Mouse (Mus musculus): ENCODE data around the gene Smyd3.

The Smyd3 gene

GRCm38 (mm10) chr1:179231777-179232661 is 285.8 kb downstream of the Smyd3 start:
- in situ Hi-C loops (cut with MboI, MseI) = no loop called here

- in situ Hi-C loops (cut with MboI, MseI) = no loop called here
Observed at GRCm38 (mm10) chr1:179229515-179229914, 288.3 kb downstream of the Smyd3 start.

GRCm38 (mm10) chr1:179220290-179220689 is 297.6 kb downstream of the Smyd3 start:
- in situ Hi-C loops (cut with MboI, MseI) = no loop called here

GRCm38 (mm10) chr1:179218061-179218460 is 299.8 kb downstream of the Smyd3 start:
- in situ Hi-C loops (cut with MboI, MseI) = loop anchor here (10.0 kb wide), 1 partner anchor 177 kb away; no protein-coding TSS in a partner anchor

- in situ Hi-C loops (cut with MboI, MseI) = loop anchor here (10.0 kb wide), 1 partner anchor 178 kb away; no protein-coding TSS in a partner anchor
Observed at GRCm38 (mm10) chr1:179217036-179217435, 300.8 kb downstream of the Smyd3 start.

GRCm38 (mm10) chr1:179213381-179213780 is 304.5 kb downstream of the Smyd3 start:
- in situ Hi-C loops (cut with MboI, MseI) = loop anchor here (10.0 kb wide), 1 partner anchor 181 kb away; no protein-coding TSS in a partner anchor

GRCm38 (mm10) chr1:179212295-179212694 is 305.5 kb downstream of the Smyd3 start:
- in situ Hi-C loops (cut with MboI, MseI) = loop anchor here (10.0 kb wide), 1 partner anchor 183 kb away; no protein-coding TSS in a partner anchor

- in situ Hi-C loops (cut with MboI, MseI) = loop anchor here (10.0 kb wide), 1 partner anchor 183 kb away; no protein-coding TSS in a partner anchor
Observed at GRCm38 (mm10) chr1:179211313-179211712, 306.5 kb downstream of the Smyd3 start.

GRCm38 (mm10) chr1:179207846-179208595 is 309.8 kb downstream of the Smyd3 start:
- in situ Hi-C loops (cut with MboI, MseI) = no loop called here

GRCm38 (mm10) chr1:179207180-179207741 is 310.6 kb downstream of the Smyd3 start:
- in situ Hi-C loops (cut with MboI, MseI) = no loop called here

- in situ Hi-C loops (cut with MboI, MseI) = no loop called here
Observed at GRCm38 (mm10) chr1:179198517-179199200, 319.2 kb downstream of the Smyd3 start.

GRCm38 (mm10) chr1:179197821-179198516 is 319.9 kb downstream of the Smyd3 start:
- in situ Hi-C loops (cut with MboI, MseI) = no loop called here

- in situ Hi-C loops (cut with MboI, MseI) = no loop called here
Observed at GRCm38 (mm10) chr1:179197156-179197555, 320.7 kb downstream of the Smyd3 start.

- in situ Hi-C loops (cut with MboI, MseI) = no loop called here
Observed at GRCm38 (mm10) chr1:179196422-179196821, 321.4 kb downstream of the Smyd3 start.

- in situ Hi-C loops (cut with MboI, MseI) = no loop called here
Observed at GRCm38 (mm10) chr1:179192781-179193180, 325.1 kb downstream of the Smyd3 start.

- in situ Hi-C loops (cut with MboI, MseI) = no loop called here
Observed at GRCm38 (mm10) chr1:179190837-179191236, 327.0 kb downstream of the Smyd3 start.

- in situ Hi-C loops (cut with MboI, MseI) = no loop called here
Observed at GRCm38 (mm10) chr1:179187171-179187570, 330.7 kb downstream of the Smyd3 start.

GRCm38 (mm10) chr1:179184631-179185030 is 333.2 kb downstream of the Smyd3 start:
- in situ Hi-C loops (cut with MboI, MseI) = no loop called here

- in situ Hi-C loops (cut with MboI, MseI) = no loop called here
Observed at GRCm38 (mm10) chr1:179183499-179183898, 334.3 kb downstream of the Smyd3 start.

GRCm38 (mm10) chr1:179180546-179180945 is 337.3 kb downstream of the Smyd3 start:
- in situ Hi-C loops (cut with MboI, MseI) = no loop called here

Data from T-helper 1 cell (primary cell).